Mouse (Mus musculus): ENCODE data around the gene Tmem120a. TPM values are rescaled to one million over a fixed set of nuclear protein-coding genes. Genes with fewer than 3 reads are reported as not detected.
A peak's percentile ranks its signal among the peaks of the same experiment; 100 is the strongest.

Tmem120a gene
- polyA plus RNA-seq, 1 experiment from 2014 or later: 32.0 TPM

GRCm38 (mm10) chr5:135707039-135707438, 37.2 kb downstream of the Tmem120a start:
- H3K36me3 ChIP-seq: peaks cover 37% of the 10 kb centered on the region
- H3K4me3 ChIP-seq: no peak overlapping the region
- no peaks in the 10 kb centered on the region for H3K27me3 ChIP-seq (replicated peaks)
- WGBS: 92% methylated on average over 13 of the region's 13 CpGs
- H3K9ac ChIP-seq: no peak overlapping the region
- H3K9me3 ChIP-seq: no peaks in the 10 kb centered on the region
- ATAC-seq (ENCODE audit: extremely low read depth, insufficient number of reproducible peaks, low FRiP score, low TSS enrichment): no peak
- H3K4me2 ChIP-seq: no peak overlapping the region
- no peak overlapping the region for H3K27ac ChIP-seq (replicated peaks)
- peaks cover 21% of the 10 kb centered on the region for H3K4me1 ChIP-seq

- Histone ChIP-seq H3K4me1 (peaks cover 33% of the 10 kb centered on the region), H3K27ac (replicated peaks) (no peak overlapping the region), H3K9me3 (no peaks in the 10 kb centered on the region), H3K36me3 (peaks cover 47% of the 10 kb centered on the region), H3K4me2 (no peak overlapping the region), H3K9ac (no peak overlapping the region), H3K4me3 (no peak overlapping the region), H3K27me3 (replicated peaks) (no peaks in the 10 kb centered on the region)
- ATAC-seq (ENCODE audit: extremely low read depth, insufficient number of reproducible peaks, low FRiP score, low TSS enrichment): no peak
- 85% methylated on average over 4 of the region's 4 CpGs for WGBS
These were observed 38.9 kb downstream of the Tmem120a start for GRCm38 (mm10) chr5:135705383-135705782.

DNA sequence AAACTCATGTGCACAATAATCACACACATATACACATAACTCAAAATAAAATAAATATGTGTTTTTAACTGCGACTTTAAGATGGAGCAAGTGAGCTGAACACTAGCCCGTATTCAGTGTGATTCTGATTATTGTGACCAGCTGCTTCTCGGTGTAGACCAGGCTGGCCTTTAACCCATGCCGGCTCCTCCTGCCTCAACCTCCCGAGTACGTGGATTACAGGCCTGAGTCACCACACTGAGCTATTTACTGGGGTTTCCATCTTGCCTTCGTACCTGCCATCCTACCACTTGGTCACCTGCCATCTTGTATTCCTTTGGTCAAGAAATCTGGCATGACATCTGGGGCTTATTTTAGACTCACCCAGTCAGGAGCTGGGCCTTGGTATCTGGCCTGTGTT, 40.8 kb downstream of the Tmem120a start:
- WGBS: 86% methylated on average over 7 of the region's 7 CpGs
- Histone ChIP-seq H3K9ac (no peak overlapping the region), H3K27ac (replicated peaks) (no peak overlapping the region; the same call in 1 of the 2 replicates), H3K9me3 (no peaks in the 10 kb centered on the region), H3K4me3 (no peak overlapping the region), H3K4me1 (peaks cover 33% of the 10 kb centered on the region), H3K27me3 (replicated peaks) (no peaks in the 10 kb centered on the region), H3K4me2 (no peak overlapping the region), H3K36me3 (peaks cover 55% of the 10 kb centered on the region)
- no peak for ATAC-seq (ENCODE audit: extremely low read depth, insufficient number of reproducible peaks, low FRiP score, low TSS enrichment)

DNA sequence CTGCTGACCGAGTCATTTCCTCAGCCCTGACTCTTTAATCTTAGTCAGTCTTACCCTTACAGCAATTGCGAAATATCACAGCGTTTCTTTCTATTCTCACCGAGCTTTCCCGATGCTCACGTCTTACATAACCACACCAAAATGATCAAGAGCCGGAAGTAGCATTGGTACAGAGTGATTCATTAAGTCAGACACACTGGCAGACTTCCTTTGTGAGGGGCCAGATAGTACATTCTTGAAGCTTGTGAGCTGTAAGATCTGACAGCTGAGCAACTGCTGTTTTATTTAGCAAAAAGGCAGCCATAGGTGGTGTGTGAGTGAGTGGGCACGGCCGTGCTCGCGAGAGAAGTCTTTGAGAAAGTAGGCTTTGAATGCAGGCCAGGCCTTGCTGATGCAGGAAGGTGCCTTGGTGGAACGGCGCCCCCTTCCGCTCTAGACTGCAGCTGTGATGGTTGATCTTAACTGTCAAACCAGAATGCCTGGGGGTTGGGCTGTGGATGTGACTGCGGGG, 41.5 kb downstream of the Tmem120a start:
- H3K4me3 ChIP-seq: no peak overlapping the region
- H3K36me3 ChIP-seq: peaks cover 51% of the 10 kb centered on the region
- peaks cover 33% of the 10 kb centered on the region for H3K4me1 ChIP-seq
- H3K9ac ChIP-seq: no peak overlapping the region
- H3K27me3 ChIP-seq (replicated peaks): no peaks in the 10 kb centered on the region
- no peak overlapping the region for H3K4me2 ChIP-seq
- ATAC-seq (ENCODE audit: extremely low read depth, insufficient number of reproducible peaks, low FRiP score, low TSS enrichment): no peak
- no peaks in the 10 kb centered on the region for H3K9me3 ChIP-seq
- peak overlapping the region; percentile 79 for H3K27ac ChIP-seq (replicated peaks)
- 51% methylated on average over 15 of the region's 15 CpGs for WGBS

DNA sequence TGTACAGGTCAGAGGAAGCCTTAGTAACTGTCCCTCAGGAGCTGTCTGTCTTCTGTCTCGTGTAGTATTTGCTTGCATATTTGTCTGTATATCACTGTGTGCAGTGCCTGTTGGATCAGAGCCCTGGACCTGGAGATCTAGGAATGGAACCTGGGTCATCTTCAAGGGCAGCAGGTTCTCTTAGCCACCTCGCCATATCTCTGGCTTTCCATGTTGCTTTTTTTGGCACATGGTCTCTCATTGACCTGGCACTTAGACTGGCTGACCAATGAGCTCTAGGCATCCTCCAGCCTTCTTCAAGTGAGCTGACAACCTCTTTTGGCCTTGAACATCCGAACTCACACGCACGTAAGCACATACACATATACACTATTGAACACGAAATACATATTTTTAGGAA, 42.1 kb downstream of the Tmem120a start:
- 38% methylated on average over 6 of the region's 6 CpGs for WGBS
- Histone ChIP-seq H3K9me3 (no peaks in the 10 kb centered on the region), H3K9ac (no peak overlapping the region), H3K4me1 (peaks cover 37% of the 10 kb centered on the region), H3K36me3 (peaks cover 45% of the 10 kb centered on the region), H3K27me3 (replicated peaks) (no peaks in the 10 kb centered on the region), H3K4me2 (no peak overlapping the region), H3K4me3 (no peak overlapping the region), H3K27ac (replicated peaks) (peak overlapping the region; percentile 79)
- no peak; the same call in 1 of the 2 replicates for ATAC-seq (ENCODE audit: extremely low read depth, insufficient number of reproducible peaks, low FRiP score, low TSS enrichment)

DNA sequence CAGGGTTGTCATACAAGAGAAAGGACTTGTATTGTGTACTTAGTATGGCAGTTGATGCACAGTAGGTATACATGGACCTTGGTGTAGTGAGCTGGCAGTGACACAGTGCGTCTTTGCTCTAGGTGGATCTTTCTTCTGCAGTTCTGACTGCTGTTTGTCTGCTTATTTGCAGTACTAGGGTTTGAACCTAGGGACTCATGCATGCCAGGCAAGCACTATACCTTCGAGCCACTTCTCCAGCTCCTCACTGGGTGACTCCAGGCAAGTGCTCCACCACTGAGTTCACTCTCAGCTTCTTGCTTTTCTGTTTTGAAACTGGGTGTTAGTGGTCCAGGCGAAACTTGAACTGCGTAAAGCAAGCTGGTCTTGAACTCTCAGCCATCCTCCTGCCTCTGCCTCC, 42.6 kb downstream of the Tmem120a start:
- Histone ChIP-seq H3K9me3 (no peaks in the 10 kb centered on the region), H3K4me3 (no peak overlapping the region), H3K4me1 (peaks cover 37% of the 10 kb centered on the region), H3K27me3 (replicated peaks) (no peaks in the 10 kb centered on the region), H3K9ac (no peak overlapping the region), H3K4me2 (no peak overlapping the region), H3K27ac (replicated peaks) (peak overlapping the region; percentile 79), H3K36me3 (peaks cover 39% of the 10 kb centered on the region)
- WGBS: 91% methylated on average over 4 of the region's 4 CpGs
- ATAC-seq (ENCODE audit: extremely low read depth, insufficient number of reproducible peaks, low FRiP score, low TSS enrichment): no peak

GRCm38 (mm10) chr5:135697711-135698111, 46.5 kb downstream of the Tmem120a start:
- no peak overlapping the region for H3K9ac ChIP-seq
- no peak overlapping the region for H3K4me3 ChIP-seq
- 39% methylated on average over 5 of the region's 5 CpGs for WGBS
- no peak overlapping the region for H3K4me2 ChIP-seq
- peaks cover 28% of the 10 kb centered on the region for H3K4me1 ChIP-seq
- H3K9me3 ChIP-seq: no peaks in the 10 kb centered on the region
- H3K36me3 ChIP-seq: peaks cover 29% of the 10 kb centered on the region
- no peak overlapping the region for H3K27ac ChIP-seq (replicated peaks)
- no peaks in the 10 kb centered on the region for H3K27me3 ChIP-seq (replicated peaks)
- no peak for ATAC-seq (ENCODE audit: extremely low read depth, insufficient number of reproducible peaks, low FRiP score, low TSS enrichment)

- no peaks in the 10 kb centered on the region for H3K9me3 ChIP-seq
- no peak for ATAC-seq (ENCODE audit: extremely low read depth, insufficient number of reproducible peaks, low FRiP score, low TSS enrichment)
These were observed 48.9 kb downstream of the Tmem120a start for GRCm38 (mm10) chr5:135695277-135695721.

GRCm38 (mm10) chr5:135693281-135693853, 50.9 kb downstream of the Tmem120a start:
- no peaks in the 10 kb centered on the region for H3K9me3 ChIP-seq
- H3K36me3 ChIP-seq: peaks cover 2% of the 10 kb centered on the region
- no peak overlapping the region for H3K4me3 ChIP-seq
- no peaks in the 10 kb centered on the region for H3K27me3 ChIP-seq (replicated peaks)
- 86% methylated on average over 5 of the region's 5 CpGs for WGBS
- H3K9ac ChIP-seq: no peak overlapping the region
- H3K4me2 ChIP-seq: no peak overlapping the region
- H3K4me1 ChIP-seq: peaks cover 27% of the 10 kb centered on the region
- ATAC-seq (ENCODE audit: extremely low read depth, insufficient number of reproducible peaks, low FRiP score, low TSS enrichment): no peak
- no peak overlapping the region for H3K27ac ChIP-seq (replicated peaks)

More at GRCm38 (mm10) chr5:135695277-135695721, 48.9 kb downstream of the Tmem120a start:
- Histone ChIP-seq H3K27ac (replicated peaks) (no peak overlapping the region), H3K9ac (no peak overlapping the region), H3K36me3 (peaks cover 19% of the 10 kb centered on the region), H3K27me3 (replicated peaks) (no peaks in the 10 kb centered on the region), H3K4me2 (no peak overlapping the region), H3K4me1 (peaks cover 18% of the 10 kb centered on the region), H3K4me3 (no peak overlapping the region)
- 67% methylated on average over 7 of the region's 7 CpGs for WGBS

- 71% methylated on average over 4 of the region's 4 CpGs for WGBS
- ATAC-seq (ENCODE audit: extremely low read depth, insufficient number of reproducible peaks, low FRiP score, low TSS enrichment): no peak
- H3K4me2 ChIP-seq: no peak overlapping the region
These were observed 53.0 kb downstream of the Tmem120a start for GRCm38 (mm10) chr5:135691266-135691665.

DNA sequence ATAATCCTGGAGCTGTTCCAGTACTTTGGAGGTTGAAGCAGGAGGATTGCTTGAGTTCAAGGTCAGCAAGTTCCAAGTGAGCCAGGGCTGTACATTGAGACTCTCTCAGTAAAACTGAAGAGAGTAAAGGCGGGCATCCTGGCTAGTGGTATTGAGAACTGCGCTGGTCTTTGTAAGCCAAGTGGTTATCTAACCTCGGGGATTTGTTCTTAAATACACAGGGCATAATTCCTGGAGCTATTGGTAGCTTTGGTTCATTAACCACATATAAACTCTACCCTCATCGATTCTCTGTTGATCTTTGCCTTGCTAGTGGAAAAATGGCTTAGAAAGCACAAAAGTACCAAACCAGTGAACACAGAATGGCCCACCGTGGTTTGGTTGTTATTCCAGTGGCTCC, 53.8 kb downstream of the Tmem120a start:
- H3K36me3 ChIP-seq: no peaks in the 10 kb centered on the region
- H3K4me1 ChIP-seq: peaks cover 31% of the 10 kb centered on the region
- 85% methylated on average over 5 of the region's 5 CpGs for WGBS
- no peaks in the 10 kb centered on the region for H3K27me3 ChIP-seq (replicated peaks)
- H3K9ac ChIP-seq: peak overlapping the region; percentile 92
- H3K27ac ChIP-seq (replicated peaks): no peak overlapping the region
- no peak for ATAC-seq (ENCODE audit: extremely low read depth, insufficient number of reproducible peaks, low FRiP score, low TSS enrichment)
- H3K4me3 ChIP-seq: peak overlapping the region; percentile 83
- peak overlapping the region; percentile 97 for H3K4me2 ChIP-seq
- no peaks in the 10 kb centered on the region for H3K9me3 ChIP-seq

More at GRCm38 (mm10) chr5:135691266-135691665, 53.0 kb downstream of the Tmem120a start:
- Histone ChIP-seq H3K36me3 (no peaks in the 10 kb centered on the region), H3K9me3 (no peaks in the 10 kb centered on the region), H3K4me3 (no peak overlapping the region), H3K27me3 (replicated peaks) (no peaks in the 10 kb centered on the region), H3K4me1 (peaks cover 31% of the 10 kb centered on the region), H3K9ac (no peak overlapping the region), H3K27ac (replicated peaks) (no peak overlapping the region)

Data from heart, embryonic 13.5 days (tissue).